Mouse (Mus musculus) limb, embryonic 11.5 days (tissue): ENCODE results near the gene Myl6. TPM values are rescaled to one million over a fixed set of nuclear protein-coding genes. Genes with fewer than 3 reads are reported as not detected.

Source experiments
- ATAC-seq: fragments of 200-750 bp; cut with Nextera tagmentation; 2 replicates; pipeline ENCODE4 v1.8.0; 2017; ENCODE audit warnings: low read depth; ENCODE audit not compliant: insufficient number of reproducible peaks, low FRiP score, low TSS enrichment
- DNase-seq: peaks from one replicate; pipeline ENCODE4 v3.0.0-alpha.2; 2015; ENCODE audit warnings: low spot score
- H3K27ac ChIP-seq: fragments of 300-500 bp; sonication (generic); replicated peaks from 2 replicates; pipeline ENCODE4 v1.5.1; 2014; ENCODE audit warnings: low read depth, mild to moderate bottlenecking, low read length
- H3K27me3 ChIP-seq: fragments of 300-500 bp; sonication (generic); 2 replicates; pipeline ENCODE4 v1.6.1; 2014; ENCODE audit warnings: mild to moderate bottlenecking, low read length, mixed read lengths; ENCODE audit not compliant: control insufficient read depth, insufficient read depth
- H3K36me3 ChIP-seq: fragments of 300-500 bp; sonication (generic); 2 replicates; pipeline ENCODE4 v1.6.1; 2014; ENCODE audit warnings: mild to moderate bottlenecking, low read length, moderate library complexity, mixed read lengths; ENCODE audit not compliant: control insufficient read depth, insufficient read depth
- H3K4me1 ChIP-seq: fragments of 300-500 bp; sonication (generic); 2 replicates; pipeline ENCODE4 v1.6.1; 2014; ENCODE audit warnings: low read length, mixed read lengths; ENCODE audit not compliant: control insufficient read depth, insufficient read depth
- H3K4me2 ChIP-seq: fragments of 300-500 bp; sonication (generic); 2 replicates; pipeline ENCODE4 v1.6.1; 2014; ENCODE audit warnings: low read depth, mild to moderate bottlenecking, moderate library complexity; ENCODE audit not compliant: severe bottlenecking
- H3K4me3 ChIP-seq: fragments of 300-500 bp; sonication (generic); 2 replicates; pipeline ENCODE4 v1.5.1; 2014; ENCODE audit warnings: low read depth, low read length
- H3K9ac ChIP-seq: fragments of 300-500 bp; sonication (generic); 2 replicates; pipeline ENCODE4 v1.6.1; 2014; ENCODE audit warnings: mild to moderate bottlenecking, low read length
- H3K9me3 ChIP-seq: fragments of 300-500 bp; sonication (generic); 2 replicates; pipeline ENCODE4 v1.6.1; 2016; ENCODE audit warnings: low read length; ENCODE audit not compliant: control insufficient read depth
- WGBS: fragments of 180-500 bp; shearing (Covaris S2); extraction: QIAGEN DNeasy Blood & Tissue Kit; methylation state at CpG from one replicate; pipeline ENCODE4 v1.1.7; 2014; 5-methylcytosine and 5-hydroxymethylcytosine counted together
- polyA plus RNA-seq: library from polyadenylated mRNA; unstranded; fragments of >200 nt; fragmentation: Nextera tagmentation; extraction: Ambion mirVana; gene quantifications from 2 replicates; pipeline ENCODE4 v1.2.1, GENCODE M21; 2014

The Myl6 gene
- polyA plus RNA-seq, 1 experiment from 2014 or later, result 696 TPM

DNA sequence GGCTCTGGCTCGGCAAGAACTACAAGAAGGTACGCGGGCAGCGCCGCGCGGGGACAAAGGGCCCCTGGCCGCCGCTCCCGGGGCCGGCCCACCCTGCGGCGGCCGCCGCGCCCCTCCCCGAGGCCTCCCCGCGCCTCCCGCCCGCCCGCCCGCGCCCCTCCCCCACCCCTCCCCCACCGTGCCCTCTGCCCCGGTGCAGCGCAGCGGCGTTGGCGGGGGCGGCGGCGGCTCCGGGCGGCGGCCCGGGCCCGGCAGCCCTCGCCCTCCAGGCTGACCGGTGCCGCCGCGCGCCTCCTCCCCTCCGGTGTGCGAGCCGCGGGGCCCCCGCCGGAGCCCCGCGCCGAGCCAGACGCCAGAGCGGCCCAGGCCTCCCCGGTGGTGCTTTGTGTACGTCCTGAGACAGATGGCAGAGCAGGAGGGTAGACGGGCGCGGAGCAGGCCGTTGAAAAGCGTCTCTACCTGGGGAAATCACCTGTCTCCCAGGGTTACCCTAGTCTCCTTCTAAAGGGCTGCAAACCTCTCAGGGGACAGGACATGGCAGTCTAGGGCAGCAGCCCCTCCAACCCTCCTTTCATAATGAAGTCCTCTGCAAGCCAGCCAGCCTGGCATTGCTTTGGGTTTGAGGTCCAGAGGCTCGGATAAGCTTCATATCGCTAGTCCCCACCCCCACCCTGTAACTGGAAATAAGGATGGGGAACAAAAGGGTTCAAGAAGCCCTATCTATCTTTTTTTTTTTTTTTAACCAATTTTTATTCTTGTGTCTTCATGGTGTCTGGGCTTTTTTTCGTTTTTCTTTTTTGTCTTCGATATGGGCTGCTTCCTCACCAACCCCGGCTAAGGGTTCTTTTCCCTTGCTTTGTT is 34.3 kb downstream of the Myl6 start:
- peaks cover 12% of the 10 kb centered on the region for H3K36me3 ChIP-seq
- peak overlapping the region; percentile 90 for H3K4me3 ChIP-seq
- H3K9me3 ChIP-seq, result no peaks in the 10 kb centered on the region
- no peaks in the 10 kb centered on the region for H3K27me3 ChIP-seq
- peaks cover 15% of the 10 kb centered on the region for H3K4me1 ChIP-seq
- H3K27ac ChIP-seq, result peak overlapping the region; percentile 94
- peak overlapping the region; percentile 81 for H3K4me2 ChIP-seq
- peak; percentile 46 for ATAC-seq
- H3K9ac ChIP-seq, result peak overlapping the region; percentile 98
- DNase-seq, result peak; percentile 71
- WGBS, result 2% methylated on average over 30 of the region's 67 CpGs

DNA sequence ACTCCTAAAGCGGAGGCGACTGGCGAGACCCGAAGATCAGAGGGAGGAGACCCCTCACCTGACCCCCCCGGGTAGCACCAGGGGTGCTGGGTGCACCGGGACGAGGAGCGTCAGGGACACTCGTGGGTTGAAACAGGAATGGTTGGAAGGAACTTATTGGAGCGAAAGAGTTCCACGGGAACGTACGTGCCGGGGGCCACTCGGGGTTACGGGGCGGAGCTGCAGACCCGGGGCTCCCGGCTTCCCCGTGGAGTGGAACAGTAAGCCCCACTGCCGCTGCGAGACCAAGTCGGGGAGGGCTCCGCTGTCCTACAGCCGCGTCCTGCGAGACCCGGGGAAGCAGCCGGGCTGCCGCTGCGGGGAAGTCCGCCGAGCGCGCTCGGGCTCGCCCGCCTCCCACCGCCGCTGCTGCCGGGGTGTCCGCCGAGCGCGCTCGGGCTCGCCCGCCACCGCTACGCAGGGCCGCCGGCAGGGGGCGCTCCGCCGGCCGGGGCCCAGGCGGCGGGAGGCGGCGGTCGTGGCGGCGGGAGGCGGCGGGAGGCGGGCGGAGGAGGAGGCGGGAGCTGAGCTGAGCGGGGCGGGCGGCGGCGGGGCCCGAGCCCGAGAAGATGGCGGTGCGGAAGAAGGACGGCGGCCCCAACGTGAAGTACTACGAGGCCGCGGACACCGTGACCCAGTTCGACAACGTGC is 35.1 kb downstream of the Myl6 start, which contains the start of gene Smarcc2:
TSS of gene Smarcc2 (plus strand) at position 530 of the 690 bp plus-strand sequence.
- 0% methylated on average over 78 of the region's 86 CpGs for WGBS
- peak; percentile 84 for DNase-seq
- no peaks in the 10 kb centered on the region for H3K9me3 ChIP-seq
- H3K9ac ChIP-seq, result peak within 1 kb of the TSS; percentile 98
- H3K4me3 ChIP-seq, result peak within 1 kb of the TSS; percentile 90
- H3K4me2 ChIP-seq, result peak within 1 kb of the TSS; percentile 81
- H3K27me3 ChIP-seq, result no peaks in the 10 kb centered on the region
- peaks cover 15% of the 10 kb centered on the region for H3K4me1 ChIP-seq
- peak within 1 kb of the TSS; percentile 94 for H3K27ac ChIP-seq
- peak; percentile 60 for ATAC-seq
- H3K36me3 ChIP-seq, result peaks cover 8% of the 10 kb centered on the region; the same call in 1 of the 2 replicates

DNA sequence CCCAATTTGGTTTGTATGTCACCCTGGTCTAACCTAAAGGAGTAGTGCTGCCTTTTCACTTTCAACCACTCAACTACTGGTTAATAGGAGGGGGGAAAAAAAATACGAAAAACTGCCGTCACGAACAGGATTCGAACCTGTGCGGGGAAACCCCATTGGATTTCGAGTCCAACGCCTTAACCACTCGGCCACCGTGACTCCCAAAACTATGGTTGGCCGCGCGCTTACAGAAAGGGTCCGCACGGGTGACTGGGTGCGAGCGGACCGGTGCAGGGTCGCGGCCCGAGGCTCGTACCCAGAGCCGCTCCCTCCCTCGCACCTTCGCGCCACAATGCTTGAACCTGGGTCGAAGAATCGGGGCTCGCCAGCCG is 35.6 kb downstream of the Myl6 start:
- ATAC-seq, result peak; percentile 75; the same call in 1 of the 2 replicates
- DNase-seq, result peak; percentile 99
- Histone ChIP-seq H3K4me3 (peak overlapping the region; percentile 90), H3K4me2 (peak overlapping the region; percentile 81), H3K4me1 (peaks cover 15% of the 10 kb centered on the region), H3K9ac (peak overlapping the region; percentile 98), H3K9me3 (no peaks in the 10 kb centered on the region), H3K27ac (peak overlapping the region; percentile 94), H3K36me3 (peaks cover 5% of the 10 kb centered on the region; the same call in 1 of the 2 replicates), H3K27me3 (no peaks in the 10 kb centered on the region)
- WGBS, result under 1% methylated on average over 29 of the region's 29 CpGs

DNA sequence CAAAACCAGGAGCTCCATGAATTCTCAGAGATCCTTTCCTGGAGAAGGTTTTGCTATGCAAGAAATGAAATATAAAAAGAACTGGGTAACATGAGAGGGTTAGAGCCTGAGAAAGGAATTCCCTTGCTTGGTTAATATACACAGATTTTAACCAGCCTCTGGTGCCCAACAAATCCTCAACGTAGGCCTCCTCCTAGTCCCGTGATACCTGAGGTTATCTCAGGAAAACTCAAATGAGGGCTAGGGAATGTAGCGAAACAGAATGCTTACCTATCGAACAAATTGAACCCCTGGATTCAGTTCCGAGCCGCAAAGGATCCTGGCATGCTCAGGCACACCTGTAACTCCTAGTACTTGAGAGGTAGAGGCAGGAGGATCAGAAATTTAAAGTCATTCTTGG is 36.3 kb downstream of the Myl6 start:
- Histone ChIP-seq H3K9me3 (no peaks in the 10 kb centered on the region), H3K36me3 (peaks cover 3% of the 10 kb centered on the region; the same call in 1 of the 2 replicates), H3K27ac (no peak overlapping the region), H3K4me2 (no peak overlapping the region), H3K4me3 (no peak overlapping the region), H3K9ac (no peak overlapping the region), H3K4me1 (peaks cover 15% of the 10 kb centered on the region), H3K27me3 (no peaks in the 10 kb centered on the region)
- no peak for DNase-seq
- no peak for ATAC-seq
- WGBS, result 83% methylated on average over 6 of the region's 6 CpGs

DNA sequence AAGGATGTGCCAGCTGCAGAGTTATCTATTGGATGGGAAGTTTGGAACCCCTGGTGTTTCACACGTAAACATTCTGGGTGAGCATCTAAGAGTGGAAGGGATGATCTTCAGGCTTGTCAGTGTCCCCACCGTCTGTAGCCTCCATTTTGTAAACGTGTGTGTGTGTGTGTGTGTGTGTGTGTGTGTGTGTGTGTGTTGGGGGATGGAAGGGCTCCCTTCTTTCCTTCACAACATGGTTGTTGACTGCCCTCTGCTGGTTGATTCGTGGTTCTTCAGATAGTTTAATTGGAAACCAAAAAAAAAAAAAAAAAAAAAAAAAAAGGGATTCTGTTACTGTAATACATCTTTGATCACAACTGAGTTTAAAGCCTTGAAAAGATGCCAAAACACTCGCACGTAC is 38.7 kb downstream of the Myl6 start:
- no peak overlapping the region for H3K4me2 ChIP-seq
- ATAC-seq (no peak), DNase-seq (peak; percentile 65)
- 2% methylated on average over 6 of the region's 6 CpGs for WGBS
- H3K27ac ChIP-seq, result no peak overlapping the region
- H3K4me1 ChIP-seq, result 0 out of 2 replicates have a peak, but pooled peaks cover 5% of the 10 kb centered on the region
- no peak overlapping the region for H3K9ac ChIP-seq
- H3K27me3 ChIP-seq, result no peaks in the 10 kb centered on the region
- no peak overlapping the region for H3K4me3 ChIP-seq
- no peaks in the 10 kb centered on the region for H3K36me3 ChIP-seq
- no peaks in the 10 kb centered on the region for H3K9me3 ChIP-seq

DNA sequence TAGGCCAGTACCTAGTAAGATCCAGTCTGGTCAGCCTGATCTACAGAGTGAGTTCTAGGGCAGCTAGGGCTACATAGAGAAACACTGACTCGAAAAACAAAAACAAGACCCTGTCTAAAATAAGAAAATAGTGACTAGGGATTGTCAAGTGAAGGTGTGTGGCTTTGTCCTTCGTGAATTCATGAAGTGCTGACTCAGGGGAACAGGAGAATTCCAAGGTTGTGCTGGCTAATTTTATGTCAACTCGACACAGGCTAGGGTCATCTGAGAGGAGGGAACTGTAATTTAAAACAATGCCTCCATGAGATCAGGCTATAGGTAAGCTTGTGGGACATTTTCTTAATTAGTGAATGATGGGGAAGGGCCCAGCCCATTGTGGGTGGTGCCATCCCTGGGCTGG is 39.5 kb downstream of the Myl6 start:
- Histone ChIP-seq H3K4me3 (no peak overlapping the region), H3K4me1 (0 out of 2 replicates have a peak, but pooled peaks cover 3% of the 10 kb centered on the region), H3K36me3 (no peaks in the 10 kb centered on the region), H3K9ac (no peak overlapping the region), H3K4me2 (no peak overlapping the region), H3K9me3 (no peaks in the 10 kb centered on the region), H3K27ac (no peak overlapping the region), H3K27me3 (no peaks in the 10 kb centered on the region)
- DNase-seq, result no peak
- WGBS, result 79% methylated on average over 3 of the region's 3 CpGs
- no peak for ATAC-seq

DNA sequence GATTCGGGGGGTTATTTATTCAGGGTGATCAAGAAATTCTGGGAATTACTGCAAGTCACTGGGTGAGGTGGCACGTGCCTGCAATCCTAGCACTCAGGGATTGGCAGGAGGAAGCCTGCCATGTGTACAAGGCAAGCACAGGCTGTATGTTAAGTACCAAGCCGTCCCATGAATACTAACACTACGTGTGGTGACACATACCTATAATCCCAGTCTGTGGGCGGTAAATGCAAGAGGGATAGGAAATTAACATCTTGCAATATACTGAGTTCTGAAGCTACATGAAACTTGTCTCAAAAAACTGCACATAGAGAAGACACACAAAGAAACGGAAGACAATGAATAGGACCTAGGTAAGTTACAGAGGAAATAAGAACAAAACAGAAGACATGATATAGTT is 42.9 kb downstream of the Myl6 start:
- DNase-seq (no peak), ATAC-seq (no peak)
- Histone ChIP-seq H3K4me3 (no peak overlapping the region), H3K4me2 (no peak overlapping the region), H3K36me3 (no peaks in the 10 kb centered on the region), H3K9ac (no peak overlapping the region), H3K9me3 (no peaks in the 10 kb centered on the region), H3K27ac (no peak overlapping the region), H3K4me1 (0 out of 2 replicates have a peak, but pooled peaks cover 3% of the 10 kb centered on the region), H3K27me3 (no peaks in the 10 kb centered on the region)
- 84% methylated on average over 6 of the region's 6 CpGs for WGBS

DNA sequence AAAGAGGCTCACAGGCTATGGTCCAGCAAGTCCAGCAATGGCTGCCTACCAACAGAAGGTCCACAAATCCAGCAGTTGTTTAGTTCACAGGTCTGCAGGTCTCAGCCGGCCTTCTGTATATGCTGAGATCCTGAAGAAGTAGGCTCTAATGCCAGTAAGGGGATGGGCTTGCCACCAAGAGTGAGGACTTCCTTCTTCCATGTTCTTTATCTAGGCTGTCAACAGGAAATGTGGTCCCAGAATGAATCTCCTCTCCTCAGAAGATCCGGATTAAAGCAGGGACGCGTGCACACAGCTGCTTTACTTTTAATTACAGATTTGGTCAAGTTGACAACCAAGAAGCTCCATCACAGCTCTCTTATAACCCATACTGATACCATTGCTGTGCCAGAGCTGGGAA is 48.5 kb downstream of the Myl6 start:
- H3K36me3 ChIP-seq, result peaks cover 5% of the 10 kb centered on the region
- no peaks in the 10 kb centered on the region for H3K9me3 ChIP-seq
- H3K4me3 ChIP-seq, result no peak overlapping the region
- no peak for DNase-seq
- H3K27me3 ChIP-seq, result no peaks in the 10 kb centered on the region
- H3K4me1 ChIP-seq, result no peaks in the 10 kb centered on the region
- 83% methylated on average over 4 of the region's 4 CpGs for WGBS
- H3K27ac ChIP-seq, result no peak overlapping the region
- H3K4me2 ChIP-seq, result no peak overlapping the region
- no peak overlapping the region for H3K9ac ChIP-seq
- no peak for ATAC-seq
